Mouse (Mus musculus) liver (tissue): ENCODE results near the gene Art3.
A peak's percentile ranks its signal among the peaks of the same experiment; 100 is the strongest.

Experiments used
- DNase-seq: peaks from one replicate; pipeline ENCODE4 v3.0.0-alpha.2; 2020; ENCODE audit warnings: mixed read lengths

Art3 gene

DNA sequence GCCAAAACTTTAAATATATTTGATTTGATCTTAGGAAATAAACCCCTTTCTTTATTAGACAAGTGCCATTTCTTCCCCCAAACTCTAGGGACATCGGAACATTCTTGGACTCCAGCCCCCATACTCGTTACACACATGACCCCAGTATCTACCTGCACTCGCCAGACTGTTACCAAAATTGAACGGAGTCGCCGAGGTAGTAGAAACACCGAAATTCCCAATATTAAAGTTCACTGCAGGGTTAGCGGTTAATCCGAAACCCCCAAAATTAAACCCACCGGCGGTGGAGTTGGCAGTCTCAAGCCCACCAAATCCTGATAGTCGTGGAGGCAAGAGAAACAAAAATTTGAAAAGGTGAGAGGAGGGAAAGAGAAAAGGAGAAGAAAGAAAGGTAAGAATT, 102.4 kb downstream of the Art3 start:
- DNase-seq: no peak

DNA sequence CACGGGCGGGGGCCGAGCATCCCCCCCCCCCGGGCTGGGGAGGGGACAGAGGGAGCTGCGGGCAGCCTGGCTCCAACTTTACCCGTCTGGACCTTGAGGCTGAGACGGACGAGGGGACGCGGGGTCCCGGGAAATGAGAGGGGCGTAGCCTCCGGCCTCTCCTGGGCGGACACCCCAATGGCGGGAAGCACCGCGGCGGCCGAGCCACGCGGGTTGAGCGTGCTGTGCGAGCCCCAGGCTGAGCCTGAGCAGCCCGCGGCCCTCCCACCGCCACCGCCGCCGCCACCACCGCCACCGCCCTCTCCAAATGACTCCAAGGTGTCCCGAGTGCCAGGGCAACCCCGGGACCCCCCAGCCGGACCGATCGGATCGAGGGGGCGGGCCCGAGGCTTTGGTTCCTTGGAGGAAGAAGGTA, 103.0 kb downstream of the Art3 start:
- peak; percentile 76 for DNase-seq

DNA sequence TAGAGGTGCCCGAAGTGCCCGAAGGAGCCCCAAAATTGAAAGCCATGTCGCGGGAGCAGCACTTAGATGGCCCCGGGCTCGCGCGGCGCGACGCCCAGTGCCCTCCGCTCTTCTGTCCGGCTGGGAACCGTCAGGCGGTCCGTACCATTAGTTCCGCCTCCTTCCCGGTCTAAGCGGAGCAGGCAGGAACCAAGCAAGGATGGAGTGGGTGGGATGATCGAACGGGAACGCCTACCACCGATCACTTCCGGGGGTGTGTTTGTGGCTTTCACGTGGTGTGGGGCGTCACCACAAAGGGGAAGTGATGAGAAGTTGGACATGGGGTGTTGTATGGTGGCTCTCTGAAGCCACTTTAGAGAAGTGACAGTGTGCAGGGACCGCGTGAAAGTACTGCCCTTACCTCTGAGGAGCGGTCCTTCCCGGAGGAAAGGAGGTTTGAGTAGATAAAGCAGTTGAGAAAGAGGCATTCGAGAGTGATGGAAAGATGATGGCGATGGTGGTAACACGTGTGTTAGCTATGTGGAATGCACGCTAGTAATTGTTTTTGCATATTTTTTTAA, 103.5 kb downstream of the Art3 start, which contains the start of gene Nup54:
Gene Nup54 (minus strand): TSS at position 195 of the 560 bp plus-strand sequence.
- DNase-seq: peak; percentile 93

DNA sequence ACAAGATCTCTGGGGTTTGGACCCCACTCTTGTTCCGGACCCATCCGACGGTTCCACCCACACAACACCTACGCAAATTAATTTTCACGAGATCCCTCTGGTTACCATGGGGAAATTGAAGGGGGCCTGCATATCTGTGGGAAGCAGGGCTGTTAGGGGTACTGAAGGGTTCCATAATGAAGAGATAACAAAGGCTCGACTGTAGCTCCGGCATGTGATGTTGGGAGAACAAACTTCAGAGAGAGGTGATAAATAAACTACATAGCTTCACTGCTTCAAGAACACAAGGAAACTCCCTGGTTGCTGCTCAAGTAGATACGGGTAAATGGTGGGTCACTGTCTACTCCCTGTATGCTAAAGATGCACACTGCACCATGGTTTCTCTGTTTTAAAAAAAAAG, 106.9 kb downstream of the Art3 start:
- no peak for DNase-seq

DNA sequence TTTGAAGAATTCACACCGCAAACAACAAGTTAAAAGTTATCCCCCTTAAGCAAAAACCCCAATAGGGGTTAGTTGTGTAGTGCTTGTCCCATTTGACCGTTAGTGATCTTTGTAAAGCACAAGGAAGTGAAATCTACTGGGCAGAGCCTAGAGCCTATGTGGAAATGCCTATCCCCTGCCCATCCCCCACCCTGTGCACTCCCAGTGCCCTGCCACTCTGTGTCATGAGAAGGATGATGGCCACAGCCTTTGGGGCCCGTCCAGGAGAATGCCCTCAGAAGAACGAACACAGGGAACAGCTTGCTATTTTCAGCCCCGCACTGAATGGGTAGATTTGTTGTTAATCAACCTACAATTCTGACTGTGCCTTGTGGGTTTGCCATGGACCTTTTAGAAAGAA, 109.9 kb downstream of the Art3 start:
- peak; percentile 54 for DNase-seq

DNA sequence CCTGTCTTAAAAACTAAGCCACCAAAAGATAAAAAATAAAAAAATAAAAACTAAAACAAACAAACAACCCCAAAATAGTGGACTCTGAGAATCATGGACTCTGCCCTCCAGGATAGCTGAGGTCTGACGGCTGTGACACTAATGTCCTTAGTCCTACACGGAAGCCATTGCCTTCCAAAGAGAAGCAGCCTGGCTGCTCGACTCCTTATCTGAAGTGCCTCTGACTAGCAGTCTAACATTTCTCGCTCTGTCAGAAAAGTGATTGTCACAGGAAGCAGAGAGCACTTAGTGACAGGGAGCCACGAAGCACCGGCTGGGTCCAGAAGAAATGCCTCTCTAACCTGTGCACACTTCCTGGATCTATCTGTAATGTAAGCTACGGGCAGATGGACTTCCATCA, 111.3 kb downstream of the Art3 start:
- DNase-seq: no peak

DNA sequence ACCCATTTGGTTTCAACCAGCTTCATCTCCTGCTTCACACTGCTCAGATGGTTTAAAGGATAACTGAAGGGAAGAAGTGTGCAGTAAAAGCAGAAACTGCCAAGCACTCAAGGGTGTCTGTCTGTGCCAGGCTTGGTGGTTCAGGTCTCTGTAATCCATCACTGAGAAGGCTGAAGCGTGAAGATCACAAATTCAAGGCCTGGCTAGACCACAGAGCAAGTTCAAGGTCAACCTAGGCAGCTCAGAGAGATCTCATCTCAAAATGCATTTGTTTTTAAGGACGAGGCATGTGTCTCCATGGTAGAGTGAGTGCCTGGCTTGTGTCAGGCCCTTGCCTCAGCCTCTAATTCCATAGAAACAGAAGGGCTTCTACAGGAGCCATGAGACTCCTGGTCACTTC, 113.4 kb downstream of the Art3 start:
- no peak for DNase-seq

DNA sequence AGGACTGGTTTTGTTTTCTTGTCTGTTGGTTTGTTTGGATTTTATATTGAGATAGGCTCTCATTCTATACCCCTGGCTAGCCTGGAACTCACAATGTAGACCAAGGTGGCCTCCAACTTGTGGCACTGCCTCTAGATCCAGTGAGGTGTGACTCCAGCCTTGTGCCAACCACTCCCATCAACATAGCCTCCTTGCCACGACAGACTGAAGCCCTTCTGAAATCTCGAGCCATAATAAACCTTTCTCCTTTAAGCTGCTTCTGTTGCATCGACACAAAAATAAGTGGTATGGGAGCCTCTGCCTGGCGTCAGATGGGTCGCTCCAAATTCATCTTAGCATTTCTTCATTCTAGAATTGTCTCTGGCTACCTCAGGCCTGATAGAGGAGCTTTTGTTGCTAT, 115.1 kb downstream of the Art3 start:
- no peak for DNase-seq

DNA sequence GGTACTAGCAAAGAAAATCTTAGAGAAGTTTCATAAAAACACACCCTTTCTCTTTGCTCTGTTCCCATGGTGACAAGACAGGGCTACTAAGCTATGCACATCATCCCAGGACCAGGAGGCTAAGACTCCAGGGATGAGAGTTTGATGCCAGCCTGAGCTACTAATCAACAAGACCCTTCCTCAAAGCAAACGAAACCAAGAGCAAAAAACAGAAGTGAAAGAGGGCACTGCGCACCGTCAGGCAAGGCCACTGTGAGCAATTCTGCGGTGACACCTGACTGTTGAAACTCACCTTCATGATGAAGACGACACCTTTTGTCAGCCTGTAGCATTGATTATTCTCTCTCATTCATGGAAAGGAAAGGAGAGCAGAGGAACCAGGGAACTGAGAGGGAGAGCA, 121.2 kb downstream of the Art3 start:
- DNase-seq: no peak

DNA sequence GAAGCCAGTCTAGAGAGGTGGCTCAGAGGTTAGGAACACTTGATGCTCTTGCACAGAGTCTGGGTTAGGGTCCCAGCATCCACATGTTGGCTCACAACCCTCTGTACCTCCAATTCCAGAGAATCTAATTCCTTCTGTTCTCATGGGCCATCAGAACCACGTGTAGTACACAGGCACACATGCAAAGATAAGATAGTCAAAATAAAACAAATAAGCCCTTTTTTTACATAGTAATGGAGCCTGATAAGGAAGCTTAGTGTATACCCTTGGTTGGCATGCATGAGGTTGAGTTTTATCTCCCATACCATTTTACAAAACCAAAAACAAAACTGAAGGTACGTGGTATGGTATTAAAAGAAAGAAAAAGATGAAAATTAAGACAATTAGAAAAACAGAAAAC, 125.8 kb downstream of the Art3 start:
- no peak for DNase-seq

DNA sequence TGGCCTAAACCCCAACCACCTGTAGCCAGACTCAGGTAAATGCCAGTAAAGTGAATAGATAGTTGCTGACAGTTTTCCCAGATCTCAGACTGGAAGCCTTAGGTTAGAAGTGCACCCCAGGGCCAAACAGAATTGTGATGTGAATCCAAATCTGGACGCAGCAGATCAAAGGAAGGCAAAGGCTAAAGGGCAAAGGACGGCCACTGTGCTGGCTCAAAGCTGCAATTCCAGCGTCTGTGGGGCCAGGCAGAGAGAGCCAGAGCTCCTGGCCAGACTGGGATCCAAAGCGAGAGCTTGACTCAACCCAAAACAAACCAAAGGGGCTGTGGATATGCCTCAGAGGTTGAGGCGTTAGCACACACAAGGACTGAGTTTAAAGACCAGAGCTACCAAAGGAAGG, 127.1 kb downstream of the Art3 start:
- peak; percentile 29 for DNase-seq

DNA sequence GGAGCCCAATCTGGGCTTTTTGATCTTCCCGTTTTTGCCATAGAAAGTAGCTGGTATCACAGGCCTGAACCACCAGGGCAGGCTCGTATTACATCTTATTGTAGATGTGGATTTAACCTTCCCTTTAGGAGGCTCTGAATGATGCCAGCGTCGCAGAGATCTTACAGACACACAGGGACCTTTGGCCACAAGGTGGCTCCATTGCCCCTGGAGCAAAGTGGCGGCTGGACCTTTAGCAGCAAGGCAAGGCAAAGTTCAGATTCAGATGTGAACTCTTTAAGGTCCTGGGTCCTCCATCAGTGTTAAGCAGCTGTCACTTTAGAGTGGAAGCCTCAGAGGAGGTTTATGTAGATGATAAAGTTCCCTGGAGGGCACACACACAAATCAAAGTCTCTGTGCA, 129.7 kb downstream of the Art3 start:
- DNase-seq: peak; percentile 58
